Mouse (Mus musculus): ENCODE measurements around the gene Cdk19.
"Not testable (repeated sequence)": the region's sequence is repeated elsewhere in the genome, so short reads cannot be mapped to it uniquely, and the experiment has no call there.

The Cdk19 gene

GRCm38 (mm10) chr10:40519586-40519985 is 180.2 kb downstream of the Cdk19 start:
- no peak for DNase-seq (ENCODE audit: extremely low spot score, low spot score)

- DNase-seq (ENCODE audit: extremely low spot score, low spot score), result peak; percentile 45
Observed at GRCm38 (mm10) chr10:40521579-40521978, 182.2 kb downstream of the Cdk19 start.

- DNase-seq (ENCODE audit: extremely low spot score, low spot score), result peak; percentile 12
Observed at GRCm38 (mm10) chr10:40523312-40523975, 184.1 kb downstream of the Cdk19 start.

DNA sequence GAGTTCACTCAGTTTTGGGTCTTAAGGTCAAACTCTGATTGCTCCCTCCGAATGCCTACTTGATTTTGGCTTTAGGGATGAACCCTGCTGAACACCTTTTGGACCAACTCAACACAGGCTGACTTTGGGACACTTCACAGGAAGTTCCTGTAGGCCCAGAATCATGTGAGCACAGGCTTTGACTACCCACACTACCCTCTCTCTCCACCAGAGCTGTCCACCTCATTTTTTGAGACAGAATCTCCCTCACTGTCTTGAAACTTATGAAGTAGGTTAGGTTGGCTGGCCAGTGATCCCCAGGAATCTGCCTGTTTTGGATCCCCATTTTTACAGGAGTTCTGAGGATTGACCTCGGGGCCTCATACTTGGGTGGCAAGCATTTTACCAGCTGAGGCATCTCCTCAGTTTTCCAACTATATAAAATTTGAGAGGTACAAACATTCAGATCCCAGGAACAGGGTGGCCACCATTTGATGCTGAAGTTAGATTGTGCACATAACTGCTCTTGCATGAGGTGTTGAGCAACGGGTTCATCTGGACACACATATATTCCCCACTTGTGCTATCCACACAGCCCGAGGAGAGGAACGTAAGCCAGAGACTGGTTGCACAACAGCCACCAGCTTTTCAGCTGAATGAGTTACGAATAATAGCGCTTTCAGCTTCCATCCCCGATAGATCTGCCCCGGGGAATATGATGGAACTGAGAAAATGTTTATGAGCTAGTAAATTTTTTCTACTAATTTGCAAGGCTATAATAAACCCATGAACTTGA is 184.9 kb downstream of the Cdk19 start:
- DNase-seq (ENCODE audit: extremely low spot score, low spot score), result peak; percentile 15

GRCm38 (mm10) chr10:40524991-40525390 is 185.6 kb downstream of the Cdk19 start:
- peak; percentile 55 for DNase-seq (ENCODE audit: extremely low spot score, low spot score)

DNA sequence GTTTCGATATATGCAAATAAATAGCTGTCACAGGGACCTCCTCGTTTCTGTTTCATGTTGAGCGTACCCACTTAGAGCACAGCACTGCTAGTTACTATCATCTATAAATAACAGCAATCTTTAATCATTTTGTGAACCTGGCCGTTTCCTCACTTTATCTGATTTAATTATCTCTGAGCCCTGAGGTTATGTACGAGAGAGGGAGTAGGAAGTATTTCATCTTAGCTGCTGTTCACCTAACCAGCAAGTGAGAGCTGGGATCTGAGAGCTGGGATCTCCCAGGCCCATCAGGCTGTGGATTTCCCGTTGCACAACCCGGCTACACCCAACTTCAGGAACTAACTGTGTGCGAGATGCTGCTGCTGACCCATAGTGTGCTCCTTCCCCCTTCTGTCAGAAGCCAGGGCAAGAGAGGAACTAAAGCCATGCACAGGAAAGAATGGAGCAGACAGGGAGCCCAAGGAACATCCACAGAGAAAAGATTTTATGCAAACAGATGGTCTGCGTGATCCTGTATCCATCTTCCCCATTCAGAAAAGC is 186.3 kb downstream of the Cdk19 start:
- DNase-seq (ENCODE audit: extremely low spot score, low spot score), result peak; percentile 11

GRCm38 (mm10) chr10:40526301-40526761 is 187.0 kb downstream of the Cdk19 start:
- peak; percentile 9 for DNase-seq (ENCODE audit: extremely low spot score, low spot score)

- peak; percentile 9 for DNase-seq (ENCODE audit: extremely low spot score, low spot score)
Observed at GRCm38 (mm10) chr10:40526986-40527385, 187.6 kb downstream of the Cdk19 start.

GRCm38 (mm10) chr10:40527573-40527972 is 188.2 kb downstream of the Cdk19 start:
- peak; percentile 12 for DNase-seq (ENCODE audit: extremely low spot score, low spot score)

GRCm38 (mm10) chr10:40528668-40529067 is 189.3 kb downstream of the Cdk19 start:
- DNase-seq (ENCODE audit: extremely low spot score, low spot score), result no peak

DNA sequence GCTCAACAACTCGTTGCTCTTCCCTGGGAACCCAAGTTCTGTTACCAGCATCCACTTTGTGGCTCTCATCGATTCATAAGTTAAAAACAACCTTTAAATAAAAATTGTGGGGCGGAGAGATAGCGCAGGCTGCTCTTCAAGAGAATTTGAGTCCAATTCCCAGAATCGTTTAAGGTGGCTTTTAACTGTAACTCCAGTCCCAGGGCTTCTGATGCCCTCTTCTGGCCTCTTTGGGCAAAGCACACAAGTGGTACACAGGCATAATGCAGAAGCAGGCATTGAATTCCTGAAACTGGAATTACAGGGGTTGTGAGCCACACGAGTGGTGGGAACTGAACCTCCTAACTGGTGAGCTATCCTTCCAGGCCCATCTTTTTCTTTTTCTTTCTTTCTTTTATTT is 190.3 kb downstream of the Cdk19 start:
- peak; percentile 53 for DNase-seq (ENCODE audit: extremely low spot score, low spot score)

- DNase-seq (ENCODE audit: extremely low spot score, low spot score), result no peak
Observed at GRCm38 (mm10) chr10:40530661-40531060, 191.3 kb downstream of the Cdk19 start.

GRCm38 (mm10) chr10:40532586-40532985 is 193.2 kb downstream of the Cdk19 start:
- not testable (repeated sequence) for DNase-seq (ENCODE audit: extremely low spot score, low spot score)
